Mouse (Mus musculus): ENCODE data around the gene Nfkbib. TPM values are rescaled to one million over a fixed set of nuclear protein-coding genes. Genes with fewer than 3 reads are reported as not detected.
A peak's percentile ranks its signal among the peaks of the same experiment; 100 is the strongest.

Gene Nfkbib
- total RNA-seq, 2 experiments from 2014 or later, result 17.3 to 20.0 TPM

DNA sequence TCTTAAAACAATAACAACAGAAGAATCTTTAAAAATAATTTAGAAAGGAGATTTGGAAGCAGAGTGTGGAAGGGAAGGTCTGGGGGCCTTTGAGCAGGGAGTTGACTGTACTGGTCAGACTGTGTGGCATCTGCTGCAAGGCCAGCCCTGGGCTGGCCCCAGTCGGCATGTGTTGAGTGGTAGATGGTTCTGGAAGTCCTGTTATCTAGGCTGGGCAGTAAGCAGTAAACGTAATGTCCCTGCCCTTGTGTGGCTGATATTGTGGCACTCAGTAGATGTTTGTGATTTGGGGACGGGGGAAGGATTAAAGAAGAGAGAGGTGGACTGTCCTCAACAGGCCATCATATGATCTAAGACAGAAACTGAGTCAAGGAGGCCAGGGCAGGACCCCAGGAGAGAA lies 3.0 kb upstream of the Nfkbib start:
- no peak for DNase-seq (ENCODE audit: low spot score in 2 of 2)

DNA sequence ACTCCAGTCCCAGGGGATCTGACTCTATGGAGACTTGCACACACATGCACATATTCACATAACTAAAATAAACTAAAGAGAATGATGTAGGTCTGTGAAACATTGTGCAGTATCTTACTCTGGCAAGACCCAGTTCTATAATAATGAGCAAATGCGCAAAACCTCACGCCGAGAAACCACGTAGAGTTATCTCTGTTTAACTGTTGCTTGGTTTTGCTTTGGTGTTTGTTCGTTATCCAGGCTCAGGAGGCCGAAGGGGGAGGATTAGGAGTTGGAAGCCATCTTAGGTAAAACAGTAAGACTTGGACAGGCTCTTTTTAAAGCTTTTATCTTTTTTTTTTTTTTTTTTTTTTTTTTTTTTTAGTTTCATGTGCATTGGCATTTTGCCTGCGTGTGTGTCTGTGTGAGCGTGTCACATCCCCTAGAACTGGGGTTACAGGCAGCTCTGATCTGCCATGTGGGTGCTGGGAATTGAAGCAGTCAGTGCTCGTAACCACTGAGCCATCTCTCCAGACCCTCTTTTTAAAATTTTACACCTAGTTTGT lies 2.2 kb upstream of the Nfkbib start:
- DNase-seq (ENCODE audit: low spot score in 2 of 2), result no peak

DNA sequence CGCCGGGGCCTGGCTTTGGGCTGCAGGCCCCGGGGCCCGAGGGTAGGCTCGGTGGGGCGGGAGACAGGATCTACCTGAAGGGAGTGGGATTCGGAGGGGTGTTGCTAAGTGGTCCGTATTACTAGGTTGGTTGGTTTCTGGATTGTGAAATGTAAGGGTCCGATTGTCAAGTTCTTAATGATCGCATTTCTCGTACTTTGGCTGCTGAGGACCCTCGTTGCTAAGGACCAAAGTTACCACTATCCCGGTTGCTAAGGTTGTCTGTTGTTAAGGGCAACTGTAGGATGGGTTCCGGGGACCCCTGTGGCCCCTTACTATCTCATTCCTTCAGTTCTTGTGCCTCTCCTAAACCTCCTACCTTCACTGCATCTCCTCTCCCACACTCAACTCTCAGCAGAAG lies 402 bp downstream of the Nfkbib start:
- no peak for DNase-seq (ENCODE audit: low spot score in 2 of 2)

DNA sequence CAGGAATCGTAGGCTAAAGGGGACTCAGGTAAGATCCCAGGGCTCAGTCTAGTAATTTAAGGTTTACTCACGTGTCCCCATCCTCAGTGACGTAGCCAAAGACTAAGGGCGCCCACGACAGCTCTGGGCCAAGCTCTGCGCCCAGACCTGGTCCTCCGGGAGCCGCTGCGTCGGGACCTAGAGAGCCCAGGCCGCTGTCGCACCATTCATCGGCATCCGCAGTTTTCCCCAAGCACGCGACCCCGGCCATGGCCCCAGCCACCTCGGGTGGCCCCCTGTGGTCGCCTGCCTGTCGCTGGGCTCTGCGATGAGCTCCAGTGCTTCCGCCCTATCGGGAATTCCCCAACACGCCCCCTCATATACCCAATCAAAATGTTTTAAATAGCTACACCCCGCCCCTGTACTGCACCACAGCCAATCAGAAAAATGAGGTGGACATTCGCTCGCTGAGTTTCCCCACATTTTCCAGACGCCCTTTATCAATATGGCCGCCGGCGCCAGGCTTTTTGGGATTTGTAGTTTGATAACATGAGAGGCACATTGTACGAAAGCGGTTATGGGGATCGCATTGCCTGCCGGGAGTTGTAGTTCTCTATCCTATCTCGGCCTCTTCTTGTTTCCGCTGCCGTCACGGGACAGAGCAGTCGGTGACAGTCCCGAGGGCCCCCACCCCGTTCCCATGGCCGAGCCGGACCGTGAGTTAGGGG lies 986 bp downstream of the Nfkbib start, which contains the start of gene Sirt2:
Gene Sirt2, plus strand, starts transcription at position 563 of the 707 bp plus-strand sequence.
- peak; percentile 89 to 94 for DNase-seq (ENCODE audit: low spot score in 2 of 2)

DNA sequence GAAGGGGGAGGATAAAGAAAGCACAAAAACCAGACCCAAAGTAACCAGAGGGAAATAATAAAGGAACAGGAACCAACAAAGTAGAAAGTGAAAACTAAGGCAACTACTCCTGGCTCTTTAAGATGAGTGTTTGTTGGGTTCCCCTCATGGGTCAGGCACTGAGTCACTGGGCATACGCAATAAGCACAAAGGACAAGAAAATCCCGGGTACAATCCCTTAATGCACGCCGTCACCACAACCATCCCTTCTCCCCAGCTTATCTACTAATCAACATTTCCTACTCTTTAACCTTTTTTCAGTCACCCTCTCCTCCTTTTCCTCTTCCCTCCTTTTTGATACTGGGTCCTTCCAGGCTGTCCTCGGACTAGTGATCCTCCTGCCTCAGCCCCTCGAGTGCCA lies 2.1 kb downstream of the Nfkbib start:
- no peak for DNase-seq (ENCODE audit: low spot score in 2 of 2)

DNA sequence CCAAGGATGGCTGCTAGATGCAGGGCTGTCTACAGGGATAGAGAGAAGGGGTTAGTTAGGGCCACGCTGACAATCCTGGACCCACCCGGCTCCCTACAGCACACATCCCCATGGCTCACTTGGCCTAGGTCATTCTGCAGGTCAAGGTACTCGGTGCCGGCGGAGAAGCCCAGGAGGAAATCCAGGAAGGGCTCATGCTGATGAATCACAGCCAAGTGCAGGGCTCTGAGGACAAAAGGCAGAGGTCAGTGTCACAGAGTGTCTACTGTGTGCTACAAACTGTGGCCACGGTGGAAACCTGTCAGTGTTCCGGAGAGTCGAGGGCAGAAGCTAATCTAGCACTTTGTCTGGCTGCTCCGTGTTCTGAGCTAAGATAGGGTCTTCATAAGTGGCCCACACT lies 5.4 kb downstream of the Nfkbib start:
- no peak for DNase-seq (ENCODE audit: low spot score in 2 of 2)

DNA sequence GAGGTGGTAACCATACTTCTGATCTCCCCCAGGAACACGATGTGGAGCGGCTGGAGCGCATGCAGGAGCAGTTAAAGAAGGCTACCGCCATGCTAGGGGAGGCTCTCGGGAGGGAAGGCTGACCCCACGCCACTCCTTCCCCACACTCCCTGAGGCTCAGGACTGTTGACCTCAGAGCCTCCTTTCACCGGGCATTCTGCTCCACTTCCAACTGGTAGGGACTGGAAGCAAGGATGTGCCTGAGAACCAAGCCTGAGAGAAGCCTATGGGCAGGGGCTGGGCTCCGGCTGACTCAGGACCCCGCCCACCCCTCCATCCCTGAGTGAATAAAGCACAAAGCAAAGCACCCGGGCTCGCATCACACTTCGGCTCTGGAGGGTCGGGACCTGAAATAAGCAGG lies 8.7 kb downstream of the Nfkbib start:
- no peak for DNase-seq (ENCODE audit: low spot score in 2 of 2)

DNA sequence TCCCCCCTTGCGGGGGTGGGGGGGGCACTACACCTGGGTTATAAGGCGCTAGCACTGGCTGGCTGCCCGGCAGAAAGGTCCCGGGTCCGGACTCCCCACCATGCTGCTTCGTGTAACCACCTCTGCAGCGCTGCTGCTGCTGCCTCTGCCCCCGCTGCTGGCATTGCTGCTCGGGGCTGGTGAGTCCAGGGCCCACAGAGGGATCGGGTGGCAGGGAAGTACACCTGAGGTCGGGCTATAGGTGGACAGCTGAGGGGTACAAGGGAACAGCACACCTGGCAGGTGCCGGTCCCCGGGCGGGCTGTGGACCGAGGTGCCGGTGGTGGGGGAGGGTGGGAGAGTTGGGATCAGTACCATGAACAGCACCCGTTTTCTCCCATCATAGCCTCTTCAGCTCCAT lies 11.2 kb downstream of the Nfkbib start, which contains the start of gene Ccer2:
Gene Ccer2, plus strand, starts transcription at position 96 of the 400 bp plus-strand sequence.
- DNase-seq (ENCODE audit: low spot score in 2 of 2), result no peak

DNA sequence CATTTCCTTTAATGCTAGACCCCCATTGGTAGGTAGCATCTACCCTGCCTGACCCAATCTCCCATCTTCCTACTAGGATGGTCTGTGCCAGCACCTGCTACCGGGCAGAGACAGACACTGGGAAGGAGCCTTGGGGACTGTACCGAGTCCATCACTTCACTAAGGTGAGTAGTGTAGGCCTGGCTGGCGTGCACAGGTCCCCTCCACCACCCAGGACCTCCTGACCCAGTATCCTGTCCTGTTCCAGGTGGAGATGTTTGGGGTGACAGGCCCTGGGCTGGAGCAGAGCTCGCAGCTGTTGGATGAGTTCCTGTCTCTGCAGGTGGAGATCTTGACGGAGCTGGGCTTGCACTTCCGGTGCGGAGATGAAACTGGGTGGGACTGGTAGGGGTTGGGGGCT lies 17.4 kb downstream of the Nfkbib start:
- no peak for DNase-seq (ENCODE audit: low spot score in 2 of 2)

DNA sequence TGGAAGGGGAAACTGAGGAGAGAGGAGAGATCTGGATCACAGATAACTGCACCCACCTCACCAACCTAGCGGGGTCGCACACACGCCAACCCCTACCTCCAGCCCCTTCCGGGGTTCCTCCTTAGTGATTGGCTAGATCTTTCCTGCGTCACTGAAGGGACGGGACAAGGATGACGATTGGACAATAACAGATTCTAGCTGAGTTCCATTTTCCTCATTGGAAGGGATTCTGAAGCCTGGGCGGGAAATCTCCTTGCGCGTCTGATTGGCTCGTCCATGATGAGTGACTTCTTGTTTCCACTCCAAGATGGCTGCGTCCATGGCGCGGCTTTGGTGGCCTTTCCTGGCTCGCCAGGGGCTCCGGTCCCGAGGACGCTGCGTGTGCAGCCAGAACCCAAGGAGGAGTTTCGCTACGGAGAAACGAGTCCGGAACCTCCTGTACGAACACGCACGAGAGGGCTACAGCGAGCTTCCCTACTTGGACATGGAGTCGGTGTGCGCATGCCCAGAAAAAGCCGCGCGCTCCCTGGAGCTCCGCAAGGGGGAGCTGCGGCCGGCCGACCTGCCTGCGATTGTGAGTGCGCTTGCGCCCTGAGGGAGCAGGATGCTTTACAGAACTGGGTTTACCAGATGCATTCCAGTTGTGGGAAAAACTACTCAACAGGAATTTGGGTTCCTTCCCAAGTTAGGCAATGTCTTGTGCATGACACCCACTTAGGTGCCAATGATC lies 25.4 kb downstream of the Nfkbib start, which contains the start of the genes Mrps12 and Sars2:
Gene Mrps12, minus strand, starts transcription at position 112 of the 730 bp plus-strand sequence.
Gene Sars2, plus strand, starts transcription at position 284 of the 730 bp plus-strand sequence.
- peak; percentile 91 to 92 for DNase-seq (ENCODE audit: low spot score in 2 of 2)

DNA sequence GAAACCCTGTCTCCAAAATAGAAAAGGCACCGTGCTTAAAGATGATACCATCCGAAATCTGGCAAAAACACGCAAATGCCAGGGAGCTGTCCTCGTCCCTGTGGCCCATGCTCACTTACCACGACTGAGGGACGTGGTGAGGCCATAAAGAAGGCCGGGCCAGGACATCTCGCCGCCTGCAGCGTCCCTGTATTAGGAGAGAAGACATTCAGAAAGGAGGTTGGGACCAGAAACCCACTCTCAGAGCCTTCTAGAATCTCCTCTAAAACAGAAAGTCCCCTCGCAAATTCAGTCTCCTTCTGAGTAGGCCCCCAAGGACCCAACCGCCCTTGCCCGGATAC lies 26.0 kb downstream of the Nfkbib start:
- no peak for DNase-seq (ENCODE audit: low spot score in 2 of 2)

DNA sequence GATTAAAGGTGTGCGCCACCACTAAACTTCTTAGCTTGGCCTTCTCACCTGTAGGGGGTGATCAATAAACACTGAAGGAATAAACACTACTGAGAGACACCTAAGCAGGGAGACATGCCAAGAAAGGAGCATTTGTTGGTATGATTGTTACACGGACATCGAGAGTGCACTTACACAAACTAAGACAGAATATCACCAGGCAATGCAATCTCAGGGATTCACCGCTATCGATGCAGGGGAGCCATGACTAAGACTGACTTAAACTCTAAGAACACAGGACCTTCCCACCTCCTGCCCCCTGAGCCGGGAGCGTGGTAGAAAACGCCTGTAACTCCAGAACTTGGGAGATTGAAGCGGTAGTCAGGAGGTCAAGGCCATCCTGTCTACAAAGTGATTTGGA lies 26.4 kb downstream of the Nfkbib start:
- no peak for DNase-seq (ENCODE audit: low spot score in 2 of 2)

DNA sequence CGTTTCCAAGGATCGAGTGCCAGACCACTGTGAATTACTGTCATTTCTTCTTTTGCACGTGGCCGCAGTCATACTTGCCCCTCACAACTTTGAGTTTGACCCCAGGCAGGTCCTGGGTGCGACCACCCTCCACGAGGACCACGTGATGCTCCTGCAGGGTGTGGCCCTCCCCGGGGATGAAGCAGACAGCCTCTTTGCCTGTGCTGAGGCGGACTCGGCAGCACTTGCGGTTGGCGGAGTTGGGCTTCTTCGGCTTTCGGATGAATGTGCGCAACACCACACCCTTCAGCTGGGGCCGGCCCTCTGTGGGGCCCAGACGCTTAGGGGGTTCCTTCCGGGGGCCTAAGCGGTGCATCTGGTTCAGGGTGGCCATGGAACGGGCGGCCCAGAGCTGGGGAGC lies 27.5 kb downstream of the Nfkbib start:
- no peak for DNase-seq (ENCODE audit: low spot score in 2 of 2)

DNA sequence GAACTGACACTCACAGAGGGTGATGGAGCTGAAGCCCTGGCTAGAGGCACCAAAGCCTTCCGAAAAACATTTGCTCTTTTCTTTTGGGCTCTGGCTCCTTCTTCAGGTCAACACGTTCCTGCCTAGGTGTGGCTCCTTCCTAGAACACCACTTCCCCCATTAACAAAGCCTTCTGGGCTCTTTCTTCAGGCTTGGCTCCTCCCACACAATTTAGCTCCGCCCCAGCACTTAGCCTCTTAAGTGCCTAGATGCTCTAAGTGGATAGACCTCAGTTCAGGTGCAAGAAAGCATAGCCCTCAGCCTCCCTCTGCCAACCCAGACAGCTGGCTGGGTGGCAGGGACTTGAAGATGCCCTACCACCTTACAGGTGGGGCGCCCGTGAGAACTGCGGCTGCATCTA lies 31.6 kb downstream of the Nfkbib start:
- no peak for DNase-seq (ENCODE audit: low spot score in 2 of 2)

DNA sequence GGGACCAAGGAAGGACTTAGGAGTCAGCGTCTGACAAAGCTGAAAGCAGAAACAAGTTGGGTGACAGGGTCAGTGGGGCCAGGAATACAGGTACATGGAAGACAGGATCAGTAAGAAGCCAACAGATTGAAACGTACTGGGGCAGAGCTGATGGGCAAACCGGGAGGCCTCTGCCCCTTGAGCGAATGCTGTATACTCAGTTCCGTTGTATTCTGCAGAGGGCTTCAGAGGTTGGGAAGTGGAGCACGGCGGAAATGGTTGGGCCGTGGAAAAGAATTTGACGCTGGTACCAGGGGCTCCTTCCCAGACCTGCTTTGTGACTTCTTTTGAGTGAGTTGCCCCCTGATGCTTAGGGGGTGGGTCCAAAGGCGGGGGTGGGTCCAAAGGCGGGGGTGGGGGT lies 34.1 kb downstream of the Nfkbib start:
- no peak for DNase-seq (ENCODE audit: low spot score in 2 of 2)

DNA sequence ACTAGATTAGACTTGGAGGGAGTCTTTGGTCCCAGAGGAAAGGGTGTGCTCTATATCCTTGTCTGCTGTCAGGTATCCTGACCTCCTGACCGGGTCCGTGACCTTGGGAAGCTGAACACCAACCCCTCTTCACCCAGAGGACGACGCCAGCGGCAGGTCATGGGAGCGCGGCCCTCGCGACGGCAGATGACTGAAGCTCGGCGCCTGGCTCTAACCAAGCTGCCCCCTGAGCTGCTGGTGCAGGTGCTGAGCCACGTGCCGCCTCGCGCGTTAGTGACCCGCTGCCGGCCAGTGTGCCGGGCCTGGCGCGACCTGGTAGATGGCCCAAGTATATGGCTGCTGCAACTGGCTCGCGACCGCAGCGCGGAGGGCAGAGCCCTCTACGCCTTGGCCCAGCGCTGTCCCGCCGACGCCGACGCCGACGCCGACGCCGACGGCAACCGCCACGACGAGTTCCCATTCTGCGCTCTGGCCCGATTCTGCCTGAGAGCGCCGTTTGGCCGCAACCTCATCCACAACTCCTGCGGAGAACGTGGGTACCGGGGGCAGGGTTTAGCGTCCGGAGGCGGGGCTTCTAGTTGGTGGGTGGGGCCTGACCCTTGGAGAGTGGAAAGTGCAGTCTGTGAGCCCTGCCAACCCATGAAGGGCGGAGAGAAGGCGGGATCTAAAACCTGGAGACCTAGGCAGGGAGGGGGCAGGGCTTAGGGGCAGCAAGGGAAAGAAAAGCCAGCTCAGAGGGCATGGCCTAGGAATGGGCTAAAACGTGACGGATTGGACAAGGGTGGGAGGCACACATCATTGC lies 34.8 kb downstream of the Nfkbib start:
- DNase-seq (ENCODE audit: low spot score in 2 of 2), result peak; percentile 42 to 51

DNA sequence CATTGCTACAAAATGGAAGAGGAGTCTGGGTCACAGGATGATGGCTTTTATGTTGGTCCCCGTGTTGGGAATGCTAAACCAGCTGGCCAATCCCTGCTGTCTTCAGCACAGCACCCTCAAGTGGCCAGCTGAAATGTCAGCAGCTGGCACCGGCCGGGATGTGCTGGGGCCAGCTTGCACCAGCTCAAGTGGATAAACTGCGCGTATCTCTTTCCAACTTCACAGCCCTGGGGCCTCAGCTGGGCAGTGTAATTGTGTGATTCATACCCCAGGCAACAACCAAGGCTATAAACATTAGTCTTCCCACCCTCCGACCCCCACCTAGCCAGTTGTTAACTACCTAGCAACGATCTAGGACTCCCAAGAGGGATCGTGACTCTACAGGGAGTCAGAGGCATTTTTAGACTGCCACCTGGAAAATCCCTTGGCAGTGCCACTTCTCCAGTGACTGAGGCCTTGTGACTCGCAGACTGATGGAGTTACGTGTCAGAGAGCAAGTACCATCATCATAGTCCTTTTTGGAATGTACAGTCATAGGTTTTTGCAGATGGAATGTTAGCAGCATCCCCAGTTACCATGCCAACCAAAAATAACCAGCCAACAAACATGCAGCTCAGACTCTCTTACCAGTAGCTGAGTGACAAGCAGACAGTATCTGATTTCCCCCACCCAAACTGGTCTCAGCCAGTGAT lies 39.5 kb downstream of the Nfkbib start:
- DNase-seq (ENCODE audit: low spot score in 2 of 2), result no peak

DNA sequence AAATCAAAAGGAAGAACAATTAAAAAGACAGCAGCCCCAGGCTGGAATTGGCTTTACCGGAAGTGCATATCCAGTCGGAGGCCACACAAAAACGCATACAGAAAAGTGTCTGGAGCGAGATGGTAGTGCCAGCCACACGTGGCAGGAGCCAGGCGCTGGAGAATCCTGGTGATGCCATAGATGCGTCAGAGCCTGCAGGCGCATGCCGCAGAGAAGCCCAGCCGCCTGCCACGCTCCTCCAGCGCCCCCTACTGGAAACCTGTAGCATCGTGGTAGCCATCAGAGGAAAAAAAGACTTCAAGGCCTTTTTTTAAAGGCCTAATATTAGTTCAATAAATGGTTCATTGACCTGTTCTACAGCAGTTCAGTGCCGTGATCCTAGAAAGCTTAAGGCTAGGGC lies 40.7 kb downstream of the Nfkbib start:
- DNase-seq (ENCODE audit: low spot score in 2 of 2), result peak; percentile 62 to 75

DNA sequence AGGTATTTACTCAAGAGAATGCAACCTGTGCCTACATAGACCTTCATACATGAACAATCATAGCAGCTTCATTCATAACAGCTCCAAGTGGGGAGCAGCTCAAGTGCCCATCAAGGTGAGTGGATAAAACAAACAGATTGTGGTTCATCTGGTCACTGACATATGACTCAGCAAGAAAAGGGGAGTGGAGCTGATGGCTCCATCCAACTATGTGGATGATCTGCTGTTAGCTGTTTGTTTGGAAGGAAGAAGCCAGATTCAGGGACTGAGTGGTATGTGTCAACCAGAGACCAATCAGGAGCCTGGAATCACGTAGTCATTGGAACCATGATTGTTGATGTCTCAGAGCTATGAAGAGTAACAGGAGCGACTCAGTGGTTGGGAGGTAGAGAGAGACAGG lies 42.7 kb downstream of the Nfkbib start:
- no peak for DNase-seq (ENCODE audit: low spot score in 2 of 2)

DNA sequence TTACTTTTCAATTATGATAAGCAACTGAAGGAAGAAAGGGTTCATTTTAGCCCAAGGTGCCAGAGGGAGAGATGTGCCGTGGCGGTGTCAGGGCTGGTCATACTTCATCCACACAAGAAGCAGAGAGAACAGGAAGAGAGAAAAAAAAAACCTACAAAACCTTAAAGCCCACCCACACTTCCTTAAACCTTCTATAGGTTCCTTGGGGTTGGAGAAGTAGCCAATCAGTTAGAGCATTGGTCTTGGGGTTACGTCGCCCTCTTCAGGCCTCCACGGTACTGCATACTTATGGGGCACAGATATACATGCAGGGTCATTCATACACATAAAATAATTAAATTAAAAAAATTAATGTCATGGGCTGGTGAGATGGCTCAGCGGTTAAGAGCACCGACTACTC lies 45.2 kb downstream of the Nfkbib start:
- no peak for DNase-seq (ENCODE audit: low spot score in 2 of 2)

Measured in gastrocnemius, postnatal 4 days (tissue).